29 mouse cellular contexts compared by ENCODE assay signal in the genomic region with DNA sequence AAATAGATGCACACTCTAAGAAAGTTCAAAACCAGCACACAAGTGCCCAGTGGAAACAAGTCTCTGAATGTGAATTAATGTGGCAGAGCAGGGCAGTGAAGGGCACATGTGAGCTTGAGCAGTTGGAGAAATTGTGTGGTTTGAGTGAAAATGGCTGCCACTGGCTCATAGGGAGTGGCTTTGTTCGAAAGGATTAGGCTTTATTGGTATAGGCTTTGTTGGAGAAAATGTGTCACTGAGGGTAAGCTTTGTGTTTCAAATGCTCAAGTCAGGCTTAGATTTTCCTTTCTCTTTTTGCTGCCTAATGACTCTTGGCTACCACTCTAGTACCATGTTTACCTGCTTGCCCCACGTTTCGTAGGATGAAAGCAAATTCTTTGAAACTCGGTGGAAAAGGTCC. TPM values are rescaled to one million over a fixed set of nuclear protein-coding genes. Genes with fewer than 3 reads are reported as not detected.
A peak's percentile ranks its signal among the peaks of the same experiment; 100 is the strongest.
DNase-seq lines count a peak whose midpoint lies in the region; ATAC-seq and TF ChIP-seq lines count a peak whose summit lies in the region.
"Had no signal": no experiment of that assay in that cellular context is flagged by ENCODE, and none has a peak within 500 bp of the region (broad histone marks: within the 10 kb centered on the region; RNA-seq: fewer than 3 reads in every experiment).

No protein-coding gene starts in this region.

- H3K4me3 ChIP-seq in forebrain, embryonic 11.5 days (ENCODE audit: low read depth, low read length): no peak overlapping the region
- no peak overlapping the region for H3K4me3 ChIP-seq in forebrain, embryonic 13.5 days
- H3K4me3 ChIP-seq in stomach, embryonic 14.5 days (ENCODE audit: low read depth, low read length): no peak overlapping the region
- H3K4me3 ChIP-seq in stomach, postnatal 0 days (ENCODE audit: low read depth, low read length): no peak overlapping the region
- H3K4me3 ChIP-seq in layer of hippocampus, adult 2 months: no peak overlapping the region
- H3K4me3 ChIP-seq: embryonic facial prominence, embryonic 12.5 days; embryonic facial prominence, embryonic 15.5 days; forebrain, embryonic 12.5 days; heart, adult 2 months; heart, embryonic 10.5 days; heart, embryonic 13.5 days had no signal

- no peaks in the 10 kb centered on the region for H3K4me1 ChIP-seq in forebrain, embryonic 11.5 days (replicated peaks; ENCODE audit: control insufficient read depth, insufficient read depth, low read length)
- H3K4me1 ChIP-seq in forebrain, embryonic 13.5 days: no peaks in the 10 kb centered on the region
- no peaks in the 10 kb centered on the region for H3K4me1 ChIP-seq in stomach, embryonic 14.5 days (ENCODE audit: control insufficient read depth, insufficient read depth, low read length)
- no peaks in the 10 kb centered on the region for H3K4me1 ChIP-seq in stomach, postnatal 0 days (replicated peaks; ENCODE audit: control insufficient read depth, insufficient read depth)
- H3K4me1 ChIP-seq: embryonic facial prominence, embryonic 12.5 days; embryonic facial prominence, embryonic 15.5 days; forebrain, embryonic 12.5 days; heart, embryonic 10.5 days; heart, embryonic 13.5 days had no signal

- TF ChIP-seq EP300 in stomach, postnatal 0 days (optimal IDR thresholded peaks at IDR 0.05): no peak

- H3K9ac ChIP-seq in forebrain, embryonic 11.5 days (ENCODE audit: low read length): no peak overlapping the region
- H3K9ac ChIP-seq in forebrain, embryonic 13.5 days: no peak overlapping the region
- no peak overlapping the region for H3K9ac ChIP-seq in stomach, embryonic 14.5 days (replicated peaks; ENCODE audit: low read depth, low read length)
- no peak overlapping the region for H3K9ac ChIP-seq in stomach, postnatal 0 days (ENCODE audit: low read length)
- H3K9ac ChIP-seq: embryonic facial prominence, embryonic 12.5 days; embryonic facial prominence, embryonic 15.5 days; forebrain, embryonic 12.5 days; heart, embryonic 13.5 days; hindbrain, embryonic 14.5 days had no signal

- no peaks in the 10 kb centered on the region for H3K9me3 ChIP-seq in forebrain, embryonic 11.5 days (ENCODE audit: control insufficient read depth, low read length)
- H3K9me3 ChIP-seq in forebrain, embryonic 13.5 days (replicated peaks): no peaks in the 10 kb centered on the region
- H3K9me3 ChIP-seq in stomach, embryonic 14.5 days (ENCODE audit: control insufficient read depth, low read depth, low read length): no peaks in the 10 kb centered on the region
- no peaks in the 10 kb centered on the region for H3K9me3 ChIP-seq in stomach, postnatal 0 days (ENCODE audit: control insufficient read depth, low read length)
- H3K9me3 ChIP-seq: embryonic facial prominence, embryonic 12.5 days; embryonic facial prominence, embryonic 15.5 days; forebrain, embryonic 12.5 days; heart, embryonic 10.5 days; heart, embryonic 13.5 days had no signal

- peak; percentile 44; the same call in 1 of the 2 replicates for ATAC-seq in forebrain, embryonic 11.5 days (replicated peaks; ENCODE audit: low FRiP score)
- ATAC-seq in forebrain, embryonic 13.5 days: no peak
- ATAC-seq in stomach, embryonic 14.5 days (ENCODE audit: insufficient number of reproducible peaks, insufficient read depth, low FRiP score, low read depth): 0 out of 2 replicates have a peak, but pooled peaks have one; percentile 46
- ATAC-seq in stomach, postnatal 0 days (ENCODE audit: low FRiP score, low TSS enrichment): no peak
- ATAC-seq: forebrain, embryonic 16.5 days; intestine, postnatal 0 days had no signal

- H3K4me2 ChIP-seq in forebrain, embryonic 11.5 days (ENCODE audit: low read depth, low read length, severe bottlenecking): no peak overlapping the region
- no peak overlapping the region for H3K4me2 ChIP-seq in forebrain, embryonic 13.5 days
- H3K4me2 ChIP-seq in stomach, embryonic 14.5 days (replicated peaks; ENCODE audit: low read depth, low read length): no peak overlapping the region
- H3K4me2 ChIP-seq in stomach, postnatal 0 days (replicated peaks; ENCODE audit: low read depth): no peak overlapping the region
- H3K4me2 ChIP-seq: embryonic facial prominence, embryonic 12.5 days; embryonic facial prominence, embryonic 15.5 days; forebrain, embryonic 12.5 days; heart, embryonic 13.5 days; hindbrain, embryonic 14.5 days had no signal

- no peak for TF ChIP-seq CTCF in stomach, postnatal 0 days (IDR thresholded peaks at IDR 0.05; ENCODE audit: low read depth)
- no peak for TF ChIP-seq CTCF in layer of hippocampus, adult 2 months (conservative IDR thresholded peaks at IDR 0.05)

- H3K27me3 ChIP-seq in forebrain, embryonic 11.5 days (ENCODE audit: control insufficient read depth, insufficient read depth, low read length): no peaks in the 10 kb centered on the region
- no peaks in the 10 kb centered on the region for H3K27me3 ChIP-seq in forebrain, embryonic 13.5 days
- no peaks in the 10 kb centered on the region for H3K27me3 ChIP-seq in stomach, embryonic 14.5 days (ENCODE audit: control insufficient read depth, insufficient read depth, low read length)
- H3K27me3 ChIP-seq in stomach, postnatal 0 days (ENCODE audit: control insufficient read depth, insufficient read depth, low read length): no peaks in the 10 kb centered on the region
- H3K27me3 ChIP-seq: embryonic facial prominence, embryonic 12.5 days; embryonic facial prominence, embryonic 15.5 days; forebrain, embryonic 12.5 days; heart, embryonic 13.5 days had no signal

- no peak for DNase-seq in forebrain, embryonic 11.5 days (ENCODE audit: low spot score)
- DNase-seq in stomach, postnatal 0 days (ENCODE audit: low spot score): no peak
- DNase-seq in ZHBTc4 (ENCODE audit: low read depth, low spot score): peak; percentile 54
- no peak for DNase-seq in layer of hippocampus, adult 2 months (ENCODE audit: low spot score in 2 of 2)
- DNase-seq: adrenal gland, adult 2 months; adrenal gland, postnatal 14 days; B cell, adult 2 months; cerebellum, adult 11-12 months; cerebellum, adult 8-10 months; cerebellum, postnatal 10 days; cerebellum, postnatal 36 days; embryo, embryonic 11 days; gastrocnemius, postnatal 10 days; gastrocnemius, postnatal 36 days; heart, adult 2 months; heart, postnatal 14 days; heart, postnatal 4 days had no signal

- H3K27ac ChIP-seq in forebrain, embryonic 11.5 days (ENCODE audit: low read depth, low read length): no peak overlapping the region
- H3K27ac ChIP-seq in forebrain, embryonic 13.5 days: no peak overlapping the region
- H3K27ac ChIP-seq in stomach, embryonic 14.5 days (ENCODE audit: low read length): no peak overlapping the region
- no peak overlapping the region for H3K27ac ChIP-seq in stomach, postnatal 0 days (replicated peaks)
- no peak overlapping the region for H3K27ac ChIP-seq in layer of hippocampus, adult 2 months
- H3K27ac ChIP-seq: embryonic facial prominence, embryonic 12.5 days; embryonic facial prominence, embryonic 15.5 days; forebrain, embryonic 12.5 days; heart, adult 2 months; heart, embryonic 10.5 days; heart, embryonic 13.5 days; hindbrain, embryonic 14.5 days had no signal

- H3K36me3 ChIP-seq in forebrain, embryonic 11.5 days (ENCODE audit: control insufficient read depth, insufficient read depth, low read length): no peaks in the 10 kb centered on the region
- H3K36me3 ChIP-seq in forebrain, embryonic 13.5 days (ENCODE audit: poor library complexity, severe bottlenecking): no peaks in the 10 kb centered on the region
- no peaks in the 10 kb centered on the region for H3K36me3 ChIP-seq in stomach, embryonic 14.5 days (ENCODE audit: control insufficient read depth, insufficient read depth, low read length)
- no peaks in the 10 kb centered on the region for H3K36me3 ChIP-seq in stomach, postnatal 0 days (ENCODE audit: control insufficient read depth, insufficient read depth, low read length)
- H3K36me3 ChIP-seq: embryonic facial prominence, embryonic 12.5 days; embryonic facial prominence, embryonic 15.5 days; forebrain, embryonic 12.5 days; heart, embryonic 10.5 days; heart, embryonic 13.5 days had no signal

- WGBS in forebrain, embryonic 11.5 days: 37% methylated on average over 4 of the region's 4 CpGs
- 20% methylated on average over 4 of the region's 4 CpGs for WGBS in forebrain, embryonic 13.5 days
- WGBS in stomach, embryonic 14.5 days: 56% methylated on average over 4 of the region's 4 CpGs
- 59% methylated on average over 4 of the region's 4 CpGs for WGBS in stomach, postnatal 0 days

RNA-seq across cellular contexts. Expression of gene Synpr, which starts 37.1 kb away (rescaled TPM):
- polyA plus RNA-seq in forebrain, embryonic 11.5 days (2014; fragmentation: Nextera tagmentation; extraction: Ambion mirVana): 5.4 and 6.9 TPM in 2 replicates
- polyA plus RNA-seq in forebrain, embryonic 13.5 days (2015; fragmentation: Nextera tagmentation; extraction: Ambion mirVana): 12.6 and 17.7 TPM in 2 replicates
- 6.9 and 8.1 TPM in 2 replicates for polyA plus RNA-seq in stomach, embryonic 14.5 days (2014; fragmentation: Nextera tagmentation; extraction: Ambion mirVana)
- 1.0 and 1.3 TPM in 2 replicates for polyA plus RNA-seq in stomach, postnatal 0 days (2015; fragmentation: Nextera tagmentation; extraction: Ambion mirVana)
- 100 to 1,000 TPM; 178 to 179 TPM for total RNA-seq in layer of hippocampus, adult 2 months (2021)
- total RNA-seq: gastrocnemius, adult 18-20 months; gastrocnemius, postnatal 36 days; granulocyte monocyte progenitor cell, adult 5-6 weeks; heart, postnatal 14 days; heart, postnatal 4 days had no signal
- polyA plus RNA-seq: heart, adult 2 months had no signal

Comparison
In these comparisons a context has a peak if more than half of its experiments do, and no peak if none do; other contexts are left out.
1. ATAC-seq: peak in forebrain, embryonic 11.5 days (single experiment) and stomach, embryonic 14.5 days (single experiment); none in forebrain, embryonic 13.5 days (single experiment) and stomach, postnatal 0 days (single experiment).